Mouse (Mus musculus): ENCODE measurements around the gene Nmral1.

- TF ChIP-seq CTCF (IDR thresholded peaks at IDR 0.05; ENCODE audit: control insufficient read depth, insufficient read depth, insufficient read length) (peak; percentile 61), USF1 (IDR thresholded peaks at IDR 0.05; ENCODE audit: low read depth) (no peak), MYOG (IDR thresholded peaks at IDR 0.05; ENCODE audit: control insufficient read depth, extremely low read depth, insufficient read length) (no peak)
Measured at GRCm38 (mm10) chr16:4667190-4667808, 51.9 kb downstream of the Nmral1 start.
